Mouse (Mus musculus) hindbrain, embryonic 13.5 days (tissue): ENCODE measurements around the gene Hoxb6. TPM values are rescaled to one million over a fixed set of nuclear protein-coding genes. Genes with fewer than 3 reads are reported as not detected.

Experiments used
- ATAC-seq: fragments of 200-750 bp; cut with Nextera tagmentation; 2 replicates; pipeline ENCODE4 v1.8.0; 2017; ENCODE audit warnings: moderate TSS enrichment; ENCODE audit not compliant: low FRiP score
- H3K27ac ChIP-seq: fragments of 300-500 bp; sonication (generic); 2 replicates; pipeline ENCODE4 v1.5.1; 2015; ENCODE audit warnings: inconsistent platforms, mild to moderate bottlenecking, moderate library complexity
- H3K27me3 ChIP-seq: fragments of 300-500 bp; sonication (generic); 2 replicates; pipeline ENCODE4 v1.6.1; 2015; ENCODE audit warnings: mild to moderate bottlenecking, inconsistent platforms
- H3K36me3 ChIP-seq: fragments of 300-500 bp; sonication (generic); 2 replicates; pipeline ENCODE4 v1.6.1; 2015; ENCODE audit warnings: mild to moderate bottlenecking, inconsistent platforms
- H3K4me1 ChIP-seq: fragments of 300-500 bp; sonication (generic); replicated peaks from 2 replicates; pipeline ENCODE4 v1.6.1; 2015; ENCODE audit warnings: inconsistent platforms
- H3K4me2 ChIP-seq: fragments of 300-500 bp; sonication (generic); 2 replicates; pipeline ENCODE4 v1.6.1; 2015; ENCODE audit warnings: inconsistent platforms, mild to moderate bottlenecking, moderate library complexity
- H3K4me3 ChIP-seq: fragments of 300-500 bp; sonication (generic); 2 replicates; pipeline ENCODE4 v1.5.1; 2015; ENCODE audit warnings: mild to moderate bottlenecking, inconsistent platforms
- H3K9ac ChIP-seq: fragments of 300-500 bp; sonication (generic); 2 replicates; pipeline ENCODE4 v1.6.1; 2015; ENCODE audit warnings: mild to moderate bottlenecking, inconsistent platforms
- H3K9me3 ChIP-seq: fragments of 300-500 bp; sonication (generic); 2 replicates; pipeline ENCODE4 v1.6.1; 2016; ENCODE audit warnings: inconsistent platforms
- WGBS: fragments of 180-500 bp; shearing (Covaris S2); methylation state at CpG from one replicate; pipeline ENCODE4 v1.1.7; 2015; 5-methylcytosine and 5-hydroxymethylcytosine counted together
- polyA plus RNA-seq: library from polyadenylated mRNA; unstranded; fragments of >200 nt; fragmentation: Nextera tagmentation; extraction: Ambion mirVana; gene quantifications from 2 replicates; pipeline ENCODE4 v1.2.1, GENCODE M21; 2015

Hoxb6 gene
- polyA plus RNA-seq, 1 experiment from 2014 or later = 132 TPM

- Histone ChIP-seq H3K27ac (no peak overlapping the region), H3K4me3 (no peak overlapping the region), H3K4me2 (no peak overlapping the region), H3K27me3 (peaks cover 100% of the 10 kb centered on the region), H3K9me3 (no peaks in the 10 kb centered on the region), H3K9ac (no peak overlapping the region), H3K4me1 (peaks cover 5% of the 10 kb centered on the region; the same call in 1 of the 2 replicates), H3K36me3 (no peaks in the 10 kb centered on the region)
- no peak for ATAC-seq
- WGBS = 2% methylated on average over 24 of the region's 24 CpGs
Measured at GRCm38 (mm10) chr11:96261323-96261890, 30.9 kb upstream of the Hoxb6 start.

- peaks cover 5% of the 10 kb centered on the region; the same call in 1 of the 2 replicates for H3K4me1 ChIP-seq
- ATAC-seq = no peak
- 8% methylated on average over 6 of the region's 6 CpGs for WGBS
Measured at GRCm38 (mm10) chr11:96262262-96262830, 29.9 kb upstream of the Hoxb6 start.

GRCm38 (mm10) chr11:96263636-96264389, 28.5 kb upstream of the Hoxb6 start:
- no peak overlapping the region for H3K4me3 ChIP-seq
- H3K27ac ChIP-seq = no peak overlapping the region
- H3K36me3 ChIP-seq = no peaks in the 10 kb centered on the region
- WGBS = under 1% methylated on average over 33 of the region's 33 CpGs
- H3K4me2 ChIP-seq = no peak overlapping the region
- H3K9me3 ChIP-seq = no peaks in the 10 kb centered on the region
- H3K9ac ChIP-seq = no peak overlapping the region
- no peak for ATAC-seq
- peaks cover 5% of the 10 kb centered on the region; the same call in 1 of the 2 replicates for H3K4me1 ChIP-seq
- peaks cover 98% of the 10 kb centered on the region for H3K27me3 ChIP-seq

More at GRCm38 (mm10) chr11:96262262-96262830, 29.9 kb upstream of the Hoxb6 start:
- no peaks in the 10 kb centered on the region for H3K9me3 ChIP-seq
- no peak overlapping the region for H3K4me3 ChIP-seq
- H3K9ac ChIP-seq = no peak overlapping the region
- H3K27me3 ChIP-seq = peaks cover 100% of the 10 kb centered on the region
- no peak overlapping the region for H3K4me2 ChIP-seq
- no peak overlapping the region for H3K27ac ChIP-seq
- H3K36me3 ChIP-seq = no peaks in the 10 kb centered on the region

- Histone ChIP-seq H3K9ac (no peak overlapping the region), H3K27me3 (peaks cover 98% of the 10 kb centered on the region), H3K4me2 (no peak overlapping the region), H3K36me3 (no peaks in the 10 kb centered on the region), H3K9me3 (no peaks in the 10 kb centered on the region), H3K27ac (no peak overlapping the region), H3K4me1 (peaks cover 5% of the 10 kb centered on the region; the same call in 1 of the 2 replicates), H3K4me3 (no peak overlapping the region)
- 2% methylated on average over 8 of the region's 8 CpGs for WGBS
- ATAC-seq = no peak
Measured at GRCm38 (mm10) chr11:96264390-96265020, 27.8 kb upstream of the Hoxb6 start.

GRCm38 (mm10) chr11:96265954-96266353, 26.3 kb upstream of the Hoxb6 start:
- no peak for ATAC-seq
- no peak overlapping the region for H3K9ac ChIP-seq
- no peaks in the 10 kb centered on the region for H3K36me3 ChIP-seq
- H3K27me3 ChIP-seq = peaks cover 98% of the 10 kb centered on the region
- no peak overlapping the region for H3K4me3 ChIP-seq
- H3K4me2 ChIP-seq = no peak overlapping the region
- WGBS = 1% methylated on average over 7 of the region's 7 CpGs
- H3K9me3 ChIP-seq = no peaks in the 10 kb centered on the region
- no peak overlapping the region for H3K27ac ChIP-seq
- peaks cover 2% of the 10 kb centered on the region; the same call in 1 of the 2 replicates for H3K4me1 ChIP-seq

GRCm38 (mm10) chr11:96267021-96267920, 25.0 kb upstream of the Hoxb6 start:
- H3K27ac ChIP-seq = no peak overlapping the region
- no peaks in the 10 kb centered on the region for H3K9me3 ChIP-seq
- no peaks in the 10 kb centered on the region for H3K36me3 ChIP-seq
- H3K9ac ChIP-seq = no peak overlapping the region
- 9% methylated on average over 7 of the region's 7 CpGs for WGBS
- H3K4me3 ChIP-seq = no peak overlapping the region
- peaks cover 11% of the 10 kb centered on the region for H3K4me1 ChIP-seq
- ATAC-seq = no peak
- no peak overlapping the region for H3K4me2 ChIP-seq
- H3K27me3 ChIP-seq = peaks cover 98% of the 10 kb centered on the region

- 12% methylated on average over 1 of the region's 1 CpGs for WGBS
- Histone ChIP-seq H3K27me3 (peaks cover 98% of the 10 kb centered on the region), H3K36me3 (no peaks in the 10 kb centered on the region), H3K9me3 (no peaks in the 10 kb centered on the region), H3K27ac (no peak overlapping the region), H3K9ac (no peak overlapping the region), H3K4me3 (no peak overlapping the region), H3K4me2 (no peak overlapping the region), H3K4me1 (peaks cover 14% of the 10 kb centered on the region)
- no peak for ATAC-seq
Measured at GRCm38 (mm10) chr11:96268031-96268745, 24.1 kb upstream of the Hoxb6 start.

- H3K4me3 ChIP-seq = no peak overlapping the region
- H3K27ac ChIP-seq = no peak overlapping the region
- ATAC-seq = no peak
- H3K4me1 ChIP-seq = peaks cover 14% of the 10 kb centered on the region
- under 1% methylated on average over 19 of the region's 19 CpGs for WGBS
- H3K9ac ChIP-seq = no peak overlapping the region
- no peaks in the 10 kb centered on the region for H3K36me3 ChIP-seq
- no peaks in the 10 kb centered on the region for H3K9me3 ChIP-seq
- H3K27me3 ChIP-seq = peaks cover 98% of the 10 kb centered on the region
- H3K4me2 ChIP-seq = no peak overlapping the region
Measured at GRCm38 (mm10) chr11:96269869-96270268, 22.4 kb upstream of the Hoxb6 start.

- no peaks in the 10 kb centered on the region for H3K9me3 ChIP-seq
- H3K9ac ChIP-seq = peak within 1 kb of the TSS; percentile 61
- H3K4me3 ChIP-seq = peak within 1 kb of the TSS; percentile 34
- H3K36me3 ChIP-seq = no peaks in the 10 kb centered on the region
- H3K27me3 ChIP-seq = peaks cover 98% of the 10 kb centered on the region
- peaks cover 14% of the 10 kb centered on the region for H3K4me1 ChIP-seq
- ATAC-seq = peak; percentile 49; the same call in 1 of the 2 replicates
- peak within 1 kb of the TSS; percentile 39 for H3K4me2 ChIP-seq
- H3K27ac ChIP-seq = peak within 1 kb of the TSS; percentile 73
- WGBS = under 1% methylated on average over 40 of the region's 40 CpGs
Measured at GRCm38 (mm10) chr11:96270996-96271540, 21.2 kb upstream of the Hoxb6 start, which contains the start of gene Hoxb9. TSS of gene Hoxb9 (plus strand) at chr11:96271457.

- no peak for ATAC-seq
- peak overlapping the region; percentile 73 for H3K27ac ChIP-seq
- H3K9ac ChIP-seq = peak overlapping the region; percentile 61
- H3K4me3 ChIP-seq = peak overlapping the region; percentile 34
- H3K4me1 ChIP-seq = peaks cover 14% of the 10 kb centered on the region
- H3K36me3 ChIP-seq = no peaks in the 10 kb centered on the region
- H3K27me3 ChIP-seq = peaks cover 98% of the 10 kb centered on the region
- WGBS = under 1% methylated on average over 52 of the region's 52 CpGs
- H3K9me3 ChIP-seq = no peaks in the 10 kb centered on the region
- H3K4me2 ChIP-seq = peak overlapping the region; percentile 39
Measured at GRCm38 (mm10) chr11:96271541-96272011, 20.7 kb upstream of the Hoxb6 start.
